Mouse (Mus musculus): ENCODE data around the gene Wwox.

Gene Wwox

DNA sequence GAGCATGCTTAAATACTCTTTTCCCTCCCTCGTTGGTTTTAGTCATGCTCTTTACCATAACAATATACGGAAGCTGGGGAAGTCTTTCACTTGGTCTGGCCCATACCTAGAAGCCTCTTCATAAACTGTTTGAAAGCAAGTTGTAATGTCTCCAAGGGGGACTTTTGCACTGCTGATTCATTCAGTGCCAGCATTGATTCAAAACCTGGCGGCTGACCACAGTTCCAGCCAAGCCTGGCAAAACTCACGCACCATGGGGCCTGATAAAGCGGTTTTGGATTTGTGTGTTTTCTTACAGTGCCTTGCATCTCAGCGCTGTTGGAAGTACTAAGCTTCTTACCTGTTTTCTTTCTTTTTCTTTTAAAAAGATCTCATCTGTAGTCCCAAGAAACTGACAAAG, 834.5 kb downstream of the Wwox start:
- no peak for DNase-seq

- no peak for DNase-seq
These were observed 836.8 kb downstream of the Wwox start for GRCm38 (mm10) chr8:115276281-115276680.

GRCm38 (mm10) chr8:115278291-115278690, 838.8 kb downstream of the Wwox start:
- no peak for DNase-seq

DNA sequence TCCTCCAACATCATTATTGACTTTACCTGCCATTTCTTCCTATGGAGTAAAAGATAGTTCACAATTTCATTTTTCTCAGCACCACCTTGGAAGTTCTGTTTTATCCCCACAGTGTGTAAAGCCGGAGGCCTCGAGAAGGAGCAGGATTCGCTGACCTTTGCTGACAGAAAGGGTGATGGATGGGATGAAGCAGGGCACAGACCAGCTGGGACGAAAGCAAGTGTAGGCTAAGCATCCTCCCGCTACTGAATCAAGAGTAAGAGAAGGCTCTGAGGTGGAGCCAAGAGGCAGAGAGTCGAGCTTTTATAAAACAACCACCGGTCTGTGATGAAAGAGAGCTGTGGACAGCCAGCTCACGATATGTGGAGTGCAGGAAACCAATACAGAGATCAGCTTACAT, 850.8 kb downstream of the Wwox start:
- DNase-seq = no peak

DNA sequence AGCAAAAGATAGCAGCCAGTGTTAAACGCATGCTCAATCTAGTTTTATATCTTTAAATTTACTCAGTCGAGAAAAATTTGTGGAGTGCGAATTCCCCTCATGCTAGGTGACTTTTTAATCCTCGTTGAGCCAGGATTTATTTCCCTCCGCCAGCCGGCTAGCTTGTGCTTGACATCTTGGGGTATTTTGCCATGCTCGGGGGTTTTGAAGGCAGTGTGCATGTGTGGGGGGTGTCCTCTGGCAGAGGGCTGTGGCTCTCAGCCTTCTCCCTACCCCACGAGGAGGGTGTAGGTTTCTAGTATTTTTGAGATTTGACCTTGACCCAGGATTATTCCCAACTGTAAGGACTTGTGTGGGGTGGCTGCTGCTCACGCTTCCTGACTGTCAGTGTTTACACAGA, 857.3 kb downstream of the Wwox start:
- no peak for DNase-seq

- DNase-seq = no peak
These were observed 863.0 kb downstream of the Wwox start for GRCm38 (mm10) chr8:115302484-115302883.

DNA sequence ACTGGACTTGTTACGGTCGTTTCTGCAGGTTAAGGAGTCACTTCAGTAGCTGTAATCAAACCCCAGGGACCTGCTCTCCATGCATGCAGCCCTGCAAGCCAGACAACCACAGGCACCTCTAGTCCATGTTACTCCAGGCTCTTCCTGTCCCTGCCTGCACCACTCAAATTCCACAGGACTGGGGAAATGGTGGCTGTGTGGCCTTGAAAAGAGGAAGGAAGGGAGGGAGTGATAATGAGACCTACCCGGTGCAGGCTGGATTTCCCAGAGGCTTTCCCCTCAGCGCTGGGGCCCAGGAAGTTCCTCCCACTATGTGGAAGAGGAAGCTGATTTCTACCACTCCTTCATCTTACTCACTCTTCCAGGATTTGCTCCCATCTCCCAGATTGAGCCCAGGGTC, 868.0 kb downstream of the Wwox start:
- DNase-seq = no peak

- DNase-seq = no peak
These were observed 871.5 kb downstream of the Wwox start for GRCm38 (mm10) chr8:115311003-115311402.

DNA sequence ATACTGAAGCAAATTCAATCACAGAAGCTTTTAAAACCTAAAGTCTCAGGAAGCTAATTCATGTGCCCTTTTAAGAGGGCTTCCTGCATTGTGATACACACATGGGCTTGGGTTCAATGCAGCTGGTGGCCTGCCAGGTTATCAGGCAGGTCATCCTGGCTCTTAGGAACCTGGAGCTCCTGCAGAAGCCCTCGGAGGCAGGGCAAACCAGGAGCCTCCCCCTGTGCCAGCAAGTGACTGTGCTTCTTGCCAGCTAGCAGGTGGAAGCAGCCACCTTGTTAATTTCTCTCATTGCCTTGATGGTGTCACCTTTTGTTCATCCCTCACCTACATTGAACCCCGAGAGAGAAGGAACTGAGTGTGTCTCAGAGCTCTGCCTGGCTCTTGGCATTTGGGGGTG, 872.9 kb downstream of the Wwox start:
- no peak for DNase-seq

- DNase-seq = peak; percentile 14
These were observed 883.0 kb downstream of the Wwox start for GRCm38 (mm10) chr8:115322501-115322900.

DNA sequence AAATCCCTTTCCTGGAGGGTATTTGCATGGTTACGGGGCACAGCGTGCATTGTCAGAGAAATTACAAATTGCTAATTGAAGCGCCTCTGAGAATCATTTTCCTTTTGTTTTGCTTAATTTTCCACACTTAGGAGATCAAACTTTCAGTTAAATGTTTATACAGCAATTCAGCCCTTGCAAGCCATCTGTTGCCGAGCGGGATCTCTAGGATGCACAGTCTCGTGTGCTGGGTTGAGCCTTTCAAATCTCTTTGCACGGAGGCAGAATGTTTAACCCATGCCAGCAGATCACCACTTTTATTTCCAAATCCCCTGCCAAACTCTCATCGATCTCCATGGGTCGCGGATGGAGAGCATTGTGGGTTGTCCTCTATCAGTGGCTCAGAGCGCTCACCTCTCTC, 891.2 kb downstream of the Wwox start:
- DNase-seq = no peak

DNA sequence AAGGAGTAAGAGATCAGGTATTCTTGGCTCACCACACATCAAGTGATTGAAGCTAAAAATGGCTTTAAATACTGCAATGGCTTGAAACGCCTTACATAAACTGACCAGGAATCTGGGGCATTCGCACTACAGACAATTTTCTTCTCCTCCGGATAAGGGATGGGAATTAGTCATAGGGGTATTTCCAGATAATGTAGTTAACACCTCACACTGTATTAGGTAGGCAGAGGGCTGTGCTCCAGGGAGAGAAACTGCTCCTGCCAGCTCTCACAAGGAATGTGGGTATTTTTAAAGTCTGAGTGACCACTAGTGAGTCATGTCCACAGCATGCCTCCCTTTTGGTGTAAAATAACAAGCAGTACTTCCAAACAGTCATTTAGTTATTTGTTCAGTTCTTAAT, 894.5 kb downstream of the Wwox start:
- no peak for DNase-seq

DNA sequence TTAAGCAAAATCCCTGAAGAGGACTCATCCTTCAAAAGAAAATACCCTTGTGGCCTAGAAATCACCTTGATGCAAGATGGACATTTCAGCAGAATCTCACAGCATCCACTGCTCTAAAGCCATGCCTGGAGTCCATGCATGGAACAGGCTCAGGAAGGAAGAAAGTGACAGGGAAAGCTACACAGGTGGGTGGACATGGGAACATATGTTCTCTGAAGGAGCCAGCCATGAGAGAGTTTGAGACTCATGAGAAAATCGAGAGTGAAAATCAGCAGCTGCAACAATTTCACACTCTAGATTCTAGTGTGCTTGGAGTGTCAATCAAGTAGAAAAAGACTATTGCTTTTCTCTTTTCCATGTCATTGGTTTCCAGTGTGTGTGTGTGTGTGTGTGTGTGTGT, 896.9 kb downstream of the Wwox start:
- DNase-seq = no peak

GRCm38 (mm10) chr8:115348704-115349103, 909.2 kb downstream of the Wwox start:
- DNase-seq = no peak

DNA sequence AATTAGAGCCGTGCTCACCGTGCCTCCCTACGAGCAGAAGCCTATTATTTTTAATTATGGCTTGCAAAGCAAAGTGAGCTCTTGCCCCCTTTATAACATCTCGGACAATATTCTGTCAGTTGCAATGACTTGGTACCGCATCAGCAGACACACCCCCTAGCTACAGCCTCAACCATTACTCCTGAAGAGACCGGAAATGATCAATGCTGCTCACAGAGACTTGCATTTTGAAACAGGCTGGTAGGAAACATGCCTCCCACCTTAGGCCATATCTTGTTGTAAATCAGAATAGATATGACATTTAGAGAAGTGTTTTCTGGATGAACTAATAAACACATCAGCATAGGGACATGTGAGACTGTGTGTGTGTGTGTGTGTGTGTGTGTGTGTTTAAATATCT, 911.3 kb downstream of the Wwox start:
- DNase-seq = no peak

- DNase-seq = peak; percentile 23
These were observed 918.3 kb downstream of the Wwox start for GRCm38 (mm10) chr8:115357663-115358335.

- no peak for DNase-seq
These were observed 919.0 kb downstream of the Wwox start for GRCm38 (mm10) chr8:115358481-115358880.

- DNase-seq = no peak
These were observed 920.2 kb downstream of the Wwox start for GRCm38 (mm10) chr8:115359701-115360100.

DNA sequence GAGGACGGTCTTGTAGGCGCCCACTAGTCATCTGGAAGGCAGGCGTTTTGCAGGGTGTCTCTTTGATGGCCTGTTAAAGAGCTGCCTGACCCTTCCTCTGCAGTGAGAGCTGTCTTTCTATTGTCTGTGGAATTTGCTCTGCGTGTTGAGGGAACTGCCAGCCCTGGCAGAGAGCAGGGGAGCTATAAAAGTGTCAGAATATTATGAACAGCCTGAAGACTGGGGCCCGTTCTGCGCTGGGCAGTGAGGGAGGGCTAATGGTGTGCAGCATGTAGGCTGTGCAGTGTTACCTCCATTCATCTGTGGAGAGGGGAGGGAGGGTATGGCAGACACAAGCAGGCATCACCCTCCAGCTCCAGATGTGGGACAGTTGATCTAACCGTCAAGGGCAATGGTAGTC, 923.1 kb downstream of the Wwox start:
- DNase-seq = no peak

GRCm38 (mm10) chr8:115374957-115375356, 935.5 kb downstream of the Wwox start:
- DNase-seq = no peak

GRCm38 (mm10) chr8:115375361-115376047, 936.0 kb downstream of the Wwox start:
- peak; percentile 14 for DNase-seq

- no peak for DNase-seq
These were observed 937.9 kb downstream of the Wwox start for GRCm38 (mm10) chr8:115377321-115377720.

DNA sequence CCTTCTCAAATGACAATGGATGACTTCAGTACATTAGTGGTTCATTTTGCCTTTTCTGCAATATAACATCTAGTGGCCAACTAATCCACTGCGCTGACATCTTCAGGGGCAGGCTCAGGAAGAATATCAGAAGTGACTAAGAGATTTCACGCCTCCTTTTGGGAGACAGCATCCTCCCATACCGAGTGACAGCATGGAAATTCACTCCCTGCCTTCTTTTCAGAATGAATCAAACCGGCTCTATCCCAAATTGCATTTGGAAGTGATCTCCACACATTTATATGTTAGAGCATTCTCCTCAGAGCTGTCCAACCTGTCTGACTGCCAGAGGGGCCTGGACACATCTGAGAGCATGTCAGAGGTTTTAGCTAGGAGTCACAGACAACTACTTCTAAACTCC, 940.6 kb downstream of the Wwox start:
- no peak for DNase-seq

- DNase-seq = no peak
These were observed 951.6 kb downstream of the Wwox start for GRCm38 (mm10) chr8:115390921-115391504.
